Comparison of ENCODE assay signal across 19 mouse cellular contexts in the genomic region with DNA sequence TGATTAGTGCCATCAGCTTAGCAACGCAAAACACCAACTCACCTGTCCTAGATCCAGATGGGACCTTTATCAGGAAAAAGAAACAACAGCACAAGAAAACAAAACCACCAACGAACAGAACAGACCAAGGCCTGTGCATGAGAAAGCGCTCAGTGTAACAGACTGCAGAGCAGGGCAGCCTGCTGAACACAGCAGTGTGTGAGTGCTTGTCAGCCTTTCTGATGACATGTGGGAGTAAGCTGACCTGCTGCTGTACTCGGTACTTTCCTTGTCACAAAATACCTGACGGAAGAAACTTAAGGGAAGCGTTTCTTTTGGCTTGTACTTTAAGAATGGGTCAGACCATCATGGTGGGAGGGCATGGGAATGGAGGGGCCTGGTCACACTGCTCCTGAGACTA.
"Had no signal": no experiment of that assay in that cellular context is flagged by ENCODE, and none has a peak within 500 bp of the region (broad histone marks: within the 10 kb centered on the region; RNA-seq: fewer than 3 reads in every experiment).

No protein-coding gene starts in this region.

- H3K36me3 ChIP-seq: limb, embryonic 12.5 days; limb, embryonic 15.5 days; midbrain, embryonic 12.5 days; midbrain, embryonic 15.5 days; neural tube, embryonic 12.5 days; neural tube, embryonic 15.5 days had no signal

- H3K27ac ChIP-seq: limb, embryonic 12.5 days; limb, embryonic 15.5 days; liver, embryonic 14.5 days; macrophage; midbrain, embryonic 12.5 days; midbrain, embryonic 15.5 days; neural tube, embryonic 12.5 days; neural tube, embryonic 15.5 days; stomach, postnatal 0 days had no signal

- H3K9ac ChIP-seq: limb, embryonic 12.5 days; limb, embryonic 15.5 days; liver, embryonic 14.5 days; liver, postnatal 0 days; lung, embryonic 14.5 days; midbrain, embryonic 12.5 days; midbrain, embryonic 15.5 days; neural tube, embryonic 12.5 days; neural tube, embryonic 15.5 days had no signal

- H3K27me3 ChIP-seq: limb, embryonic 12.5 days; limb, embryonic 15.5 days; midbrain, embryonic 12.5 days; midbrain, embryonic 15.5 days; neural tube, embryonic 12.5 days; neural tube, embryonic 15.5 days had no signal

- ATAC-seq: liver, postnatal 0 days; lung, postnatal 0 days; midbrain, embryonic 15.5 days had no signal

- H3K9me3 ChIP-seq: limb, embryonic 12.5 days; limb, embryonic 15.5 days; midbrain, embryonic 12.5 days; midbrain, embryonic 15.5 days; neural tube, embryonic 12.5 days; neural tube, embryonic 15.5 days had no signal

- DNase-seq: kidney, postnatal 4 days; left cerebral cortex, postnatal 4 days; liver, postnatal 0 days; lung, embryonic 14.5 days; right cerebral cortex, adult 18-20 months; right cerebral cortex, postnatal 14 days; right cerebral cortex, postnatal 4 days; thymus, adult 2 months had no signal

- H3K4me3 ChIP-seq: limb, embryonic 12.5 days; limb, embryonic 15.5 days; midbrain, embryonic 12.5 days; midbrain, embryonic 15.5 days; neural tube, embryonic 12.5 days; neural tube, embryonic 15.5 days had no signal

- H3K4me2 ChIP-seq: limb, embryonic 12.5 days; limb, embryonic 15.5 days; liver, embryonic 11.5 days; lung, embryonic 14.5 days; midbrain, embryonic 12.5 days; midbrain, embryonic 15.5 days; neural tube, embryonic 12.5 days; neural tube, embryonic 15.5 days had no signal

- H3K4me1 ChIP-seq: midbrain, embryonic 15.5 days; neural tube, embryonic 15.5 days had no signal
